Mouse (Mus musculus) heart, embryonic 14.5 days (tissue): ENCODE results near the gene Magi2. TPM values are rescaled to one million over a fixed set of nuclear protein-coding genes. Genes with fewer than 3 reads are reported as not detected.

Source experiments
- ATAC-seq: fragments of 200-750 bp; cut with Nextera tagmentation; 2 replicates; pipeline ENCODE4 v1.8.0; 2017; ENCODE audit warnings: low read depth, moderate TSS enrichment; ENCODE audit not compliant: insufficient number of reproducible peaks, insufficient read depth, low FRiP score
- H3K27ac ChIP-seq, 2 experiments: fragments of 200-500 bp in 1 of 2; fragments of 300-500 bp in 1 of 2; sonication (generic) in 1 of 2; replicated peaks in 1 of 2; 2 replicates each; pipeline ENCODE4 v1.5.1; 2012 to 2014; ENCODE audit warnings: low read depth in 2 of 2, low read length in 2 of 2, control low read depth in 1 of 2, mild to moderate bottlenecking in 1 of 2, mixed read lengths in 1 of 2; ENCODE audit not compliant: control insufficient read depth in 1 of 2, insufficient read depth in 1 of 2
- H3K27me3 ChIP-seq: fragments of 300-500 bp; sonication (generic); 2 replicates; pipeline ENCODE4 v1.6.1; 2014; ENCODE audit warnings: mild to moderate bottlenecking, low read length, control low read depth; ENCODE audit not compliant: control insufficient read depth, insufficient read depth
- H3K36me3 ChIP-seq: fragments of 300-500 bp; sonication (generic); 2 replicates; pipeline ENCODE4 v1.6.1; 2014; ENCODE audit warnings: mild to moderate bottlenecking, control low read depth, low read length, mixed read lengths; ENCODE audit not compliant: control insufficient read depth, insufficient read depth
- H3K4me1 ChIP-seq, 2 experiments: fragments of 200-500 bp in 1 of 2; fragments of 300-500 bp in 1 of 2; sonication (generic) in 1 of 2; 2 replicates each; pipeline ENCODE4 v1.6.1; 2012 to 2014; ENCODE audit warnings: low read length in 2 of 2, control low read depth in 1 of 2, mixed read lengths in 1 of 2; ENCODE audit not compliant: control insufficient read depth in 2 of 2, insufficient read depth in 2 of 2
- H3K4me2 ChIP-seq: fragments of 300-500 bp; sonication (generic); 2 replicates; pipeline ENCODE4 v1.6.1; 2014; ENCODE audit warnings: mild to moderate bottlenecking, low read length
- H3K4me3 ChIP-seq, 2 experiments: fragments of 200-500 bp in 1 of 2; fragments of 300-500 bp in 1 of 2; sonication (generic) in 1 of 2; 2 replicates each; pipeline ENCODE4 v1.5.1; 2012 to 2014; ENCODE audit warnings: low read length in 2 of 2, mild to moderate bottlenecking in 2 of 2, control low read depth in 1 of 2, low read depth in 1 of 2, moderate library complexity in 1 of 2; ENCODE audit not compliant: control insufficient read depth in 1 of 2, insufficient read depth in 1 of 2
- H3K9ac ChIP-seq: fragments of 300-500 bp; sonication (generic); 2 replicates; pipeline ENCODE4 v1.6.1; 2014; ENCODE audit warnings: mild to moderate bottlenecking, low read length
- H3K9me3 ChIP-seq: fragments of 300-500 bp; sonication (generic); 2 replicates; pipeline ENCODE4 v1.6.1; 2016; ENCODE audit warnings: low read length, control low read depth; ENCODE audit not compliant: control insufficient read depth
- WGBS: fragments of 180-500 bp; shearing (Covaris S2); extraction: QIAGEN DNeasy Blood & Tissue Kit; methylation state at CpG from one replicate; pipeline ENCODE4 v1.1.7; 2014; 5-methylcytosine and 5-hydroxymethylcytosine counted together
- polyA plus RNA-seq: library from polyadenylated mRNA; unstranded; fragments of >200 nt; fragmentation: Nextera tagmentation; extraction: Ambion mirVana; gene quantifications from 2 replicates; pipeline ENCODE4 v1.2.1, GENCODE M21; 2014

Magi2 gene
- polyA plus RNA-seq, 1 experiment from 2014 or later = 3.4 TPM

GRCm38 (mm10) chr5:20104496-20104895, 877.7 kb downstream of the Magi2 start:
- H3K9me3 ChIP-seq = no peaks in the 10 kb centered on the region
- no peak overlapping the region for H3K27ac ChIP-seq
- H3K4me3 ChIP-seq = no peak overlapping the region
- no peaks in the 10 kb centered on the region for H3K36me3 ChIP-seq
- no peak overlapping the region for H3K9ac ChIP-seq
- WGBS = 61% methylated on average over 3 of the region's 3 CpGs
- no peak overlapping the region for H3K4me2 ChIP-seq
- no peak for ATAC-seq
- no peaks in the 10 kb centered on the region for H3K27me3 ChIP-seq
- H3K4me1 ChIP-seq = no peaks in the 10 kb centered on the region

- H3K36me3 ChIP-seq = no peaks in the 10 kb centered on the region
- H3K4me2 ChIP-seq = no peak overlapping the region
- WGBS = 63% methylated on average over 3 of the region's 3 CpGs
- H3K4me3 ChIP-seq = no peak overlapping the region
- H3K27ac ChIP-seq = no peak overlapping the region
- H3K4me1 ChIP-seq = no peaks in the 10 kb centered on the region
- no peak overlapping the region for H3K9ac ChIP-seq
- no peaks in the 10 kb centered on the region for H3K27me3 ChIP-seq
- ATAC-seq = no peak
- H3K9me3 ChIP-seq = no peaks in the 10 kb centered on the region
These were observed 882.7 kb downstream of the Magi2 start for GRCm38 (mm10) chr5:20109496-20109895.

- no peaks in the 10 kb centered on the region for H3K36me3 ChIP-seq
- ATAC-seq = no peak
- no peaks in the 10 kb centered on the region for H3K4me1 ChIP-seq
- no peaks in the 10 kb centered on the region for H3K9me3 ChIP-seq
- H3K9ac ChIP-seq = no peak overlapping the region
- no peak overlapping the region for H3K4me2 ChIP-seq
- WGBS = 70% methylated on average over 3 of the region's 3 CpGs
- no peaks in the 10 kb centered on the region for H3K27me3 ChIP-seq
- no peak overlapping the region for H3K4me3 ChIP-seq
- H3K27ac ChIP-seq = no peak overlapping the region
These were observed 890.3 kb downstream of the Magi2 start for GRCm38 (mm10) chr5:20117156-20117555.

- no peak for ATAC-seq
- Histone ChIP-seq H3K4me3 (no peak overlapping the region), H3K27me3 (no peaks in the 10 kb centered on the region), H3K36me3 (no peaks in the 10 kb centered on the region), H3K4me2 (no peak overlapping the region), H3K9me3 (no peaks in the 10 kb centered on the region), H3K27ac (no peak overlapping the region), H3K4me1 (no peaks in the 10 kb centered on the region), H3K9ac (no peak overlapping the region)
- 71% methylated on average over 2 of the region's 2 CpGs for WGBS
These were observed 913.4 kb downstream of the Magi2 start for GRCm38 (mm10) chr5:20140235-20140634.

- H3K27me3 ChIP-seq = no peaks in the 10 kb centered on the region
- 69% methylated on average over 10 of the region's 10 CpGs for WGBS
- no peaks in the 10 kb centered on the region for H3K36me3 ChIP-seq
- no peak overlapping the region for H3K4me3 ChIP-seq
- H3K9ac ChIP-seq = no peak overlapping the region
- no peak overlapping the region for H3K4me2 ChIP-seq
- no peaks in the 10 kb centered on the region for H3K9me3 ChIP-seq
- H3K4me1 ChIP-seq = no peaks in the 10 kb centered on the region
- no peak overlapping the region for H3K27ac ChIP-seq
- ATAC-seq = no peak
These were observed 914.0 kb downstream of the Magi2 start for GRCm38 (mm10) chr5:20140662-20141444.

- Histone ChIP-seq H3K9me3 (no peaks in the 10 kb centered on the region), H3K9ac (no peak overlapping the region), H3K4me1 (no peaks in the 10 kb centered on the region), H3K36me3 (no peaks in the 10 kb centered on the region), H3K4me2 (no peak overlapping the region), H3K27me3 (no peaks in the 10 kb centered on the region), H3K27ac (no peak overlapping the region), H3K4me3 (no peak overlapping the region)
- no peak for ATAC-seq
- WGBS = 45% methylated on average over 3 of the region's 3 CpGs
These were observed 926.7 kb downstream of the Magi2 start for GRCm38 (mm10) chr5:20153359-20154125.

GRCm38 (mm10) chr5:20196765-20197164, 969.9 kb downstream of the Magi2 start:
- ATAC-seq = no peak
- H3K36me3 ChIP-seq = no peaks in the 10 kb centered on the region
- no peaks in the 10 kb centered on the region for H3K9me3 ChIP-seq
- H3K4me2 ChIP-seq = no peak overlapping the region
- no peak overlapping the region for H3K9ac ChIP-seq
- no peak overlapping the region for H3K27ac ChIP-seq
- no peaks in the 10 kb centered on the region for H3K4me1 ChIP-seq
- WGBS = 69% methylated on average over 5 of the region's 5 CpGs
- no peak overlapping the region for H3K4me3 ChIP-seq
- H3K27me3 ChIP-seq = no peaks in the 10 kb centered on the region
